Comparison of ENCODE assay signal across 21 mouse cellular contexts in the genomic region with DNA sequence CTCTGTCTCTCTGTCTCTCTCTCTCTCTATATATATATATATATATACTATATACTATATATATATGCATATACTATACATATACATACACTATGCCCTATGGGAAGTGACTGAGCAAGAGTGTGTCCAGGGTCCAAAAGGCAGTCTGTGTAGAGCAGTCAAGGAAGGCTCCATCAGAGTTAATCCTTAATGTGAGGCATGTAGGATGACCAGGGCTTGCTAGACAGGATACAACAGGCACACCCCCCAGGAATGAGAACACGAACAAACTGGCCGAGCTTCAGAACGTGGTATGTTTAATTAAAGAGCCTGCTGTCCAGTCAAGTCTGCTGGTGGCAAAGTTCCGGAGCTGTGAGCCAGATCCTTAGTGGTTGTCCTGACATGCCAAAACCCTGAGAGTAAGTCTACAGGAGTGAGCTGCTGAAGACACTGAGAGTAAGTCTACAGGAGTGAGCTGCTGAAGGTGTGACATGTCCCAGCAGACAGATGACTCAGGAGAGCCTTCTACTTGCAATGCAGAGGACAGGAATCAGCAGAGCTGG. TPM values are rescaled to one million over a fixed set of nuclear protein-coding genes. Genes with fewer than 3 reads are reported as not detected.
DNase-seq lines count a peak whose midpoint lies in the region; ATAC-seq and TF ChIP-seq lines count a peak whose summit lies in the region.
"Had no signal": no experiment of that assay in that cellular context is flagged by ENCODE, and none has a peak within 500 bp of the region (broad histone marks: within the 10 kb centered on the region; RNA-seq: fewer than 3 reads in every experiment).

No protein-coding gene starts in this region.

- no peak overlapping the region for H3K4me2 ChIP-seq in hindbrain, embryonic 12.5 days (replicated peaks)
- H3K4me2 ChIP-seq: embryonic facial prominence, embryonic 12.5 days; forebrain, embryonic 12.5 days; heart, embryonic 12.5 days had no signal

- WGBS in heart, adult 2 months, result 75% methylated on average over 4 of the region's 4 CpGs
- 93% methylated on average over 4 of the region's 4 CpGs for WGBS in thymus, adult 2 months
- 95% methylated on average over 4 of the region's 4 CpGs for WGBS in hindbrain, embryonic 12.5 days

- TF ChIP-seq CTCF in heart, adult 2 months (IDR thresholded peaks at IDR 0.05), result peak; percentile 35
- no peak for TF ChIP-seq CTCF in thymus, adult 2 months (IDR thresholded peaks at IDR 0.05; ENCODE audit: borderline replicate concordance, control insufficient read depth, extremely low read depth, insufficient read depth, low read length, poor library complexity)

- H3K79me2 ChIP-seq in heart, adult 2 months (replicated peaks; ENCODE audit: control insufficient read depth, insufficient read depth, low read length), result no peaks in the 10 kb centered on the region

- no peak overlapping the region for H3K9ac ChIP-seq in heart, adult 2 months (ENCODE audit: low read depth, low read length)
- no peak overlapping the region for H3K9ac ChIP-seq in hindbrain, embryonic 12.5 days
- H3K9ac ChIP-seq: embryonic facial prominence, embryonic 12.5 days; forebrain, embryonic 12.5 days; heart, embryonic 12.5 days had no signal

- H3K4me3 ChIP-seq in heart, adult 2 months, result no peak overlapping the region
- H3K4me3 ChIP-seq in thymus, adult 2 months (ENCODE audit: control insufficient read depth, insufficient read depth, low read length), result no peak overlapping the region
- no peak overlapping the region for H3K4me3 ChIP-seq in hindbrain, embryonic 12.5 days
- H3K4me3 ChIP-seq: embryonic facial prominence, embryonic 12.5 days; forebrain, embryonic 12.5 days; heart, embryonic 12.5 days had no signal

- no peaks in the 10 kb centered on the region for H3K4me1 ChIP-seq in heart, adult 2 months (ENCODE audit: control insufficient read depth, insufficient read depth, low read length)
- no peaks in the 10 kb centered on the region for H3K4me1 ChIP-seq in thymus, adult 2 months (replicated peaks; ENCODE audit: control insufficient read depth, insufficient read depth, low read length)
- no peaks in the 10 kb centered on the region for H3K4me1 ChIP-seq in hindbrain, embryonic 12.5 days
- H3K4me1 ChIP-seq: embryonic facial prominence, embryonic 12.5 days; forebrain, embryonic 12.5 days; heart, embryonic 12.5 days had no signal

- no peak for TF ChIP-seq POLR2A in heart, adult 2 months (IDR thresholded peaks at IDR 0.05; ENCODE audit: insufficient read depth, low read depth, low read length)
- TF ChIP-seq POLR2A in thymus, adult 2 months (IDR thresholded peaks at IDR 0.05; ENCODE audit: control insufficient read depth, extremely low read depth, insufficient read depth, low read length, poor library complexity), result no peak

- peak; percentile 38 for DNase-seq in cerebellum, postnatal 14 days
- no peak for DNase-seq in cerebellum, adult 18-20 months
- no peak for DNase-seq in heart, adult 2 months
- DNase-seq in heart, postnatal 14 days, result no peak
- DNase-seq in urinary bladder, postnatal 14 days (ENCODE audit: low spot score), result peak; percentile 33
- DNase-seq in urinary bladder, adult 2 months (ENCODE audit: low spot score), result no peak
- no peak for DNase-seq in thymus, adult 2 months
- DNase-seq: adrenal gland, postnatal 14 days; cerebellum, adult 9-10 months; embryo, embryonic 11 days; gastrocnemius, postnatal 10 days; heart, postnatal 36 days had no signal

- no peak for ATAC-seq in hindbrain, embryonic 12.5 days (ENCODE audit: low FRiP score)
- ATAC-seq: activated CD4-positive, CD25-positive, alpha-beta regulatory T cell, adult 4 months; forebrain, embryonic 16.5 days; hindbrain, embryonic 16.5 days; inflammation-experienced regulatory T-cells, adult 6 months; intestine, postnatal 0 days had no signal

- no peak overlapping the region for H3K27ac ChIP-seq in heart, adult 2 months
- no peak overlapping the region for H3K27ac ChIP-seq in thymus, adult 2 months (ENCODE audit: control insufficient read depth, insufficient read depth, low read length)
- no peak overlapping the region for H3K27ac ChIP-seq in hindbrain, embryonic 12.5 days
- H3K27ac ChIP-seq: embryonic facial prominence, embryonic 12.5 days; forebrain, embryonic 12.5 days had no signal

- intact Hi-C loops in heart, adult 2 months (cut with DNase I), result no loop called here
- intact Hi-C loops in heart, postnatal 14 days (cut with DNase I), result no loop called here

- H3K27me3 ChIP-seq in heart, adult 2 months (ENCODE audit: control insufficient read depth, insufficient read depth, low read length), result no peaks in the 10 kb centered on the region
- H3K27me3 ChIP-seq in thymus, adult 2 months (ENCODE audit: control insufficient read depth, insufficient read depth, low read length), result no peaks in the 10 kb centered on the region
- no peaks in the 10 kb centered on the region for H3K27me3 ChIP-seq in hindbrain, embryonic 12.5 days
- H3K27me3 ChIP-seq: embryonic facial prominence, embryonic 12.5 days; forebrain, embryonic 12.5 days; heart, embryonic 12.5 days had no signal

- H3K9me3 ChIP-seq in hindbrain, embryonic 12.5 days (replicated peaks), result no peaks in the 10 kb centered on the region
- H3K9me3 ChIP-seq: embryonic facial prominence, embryonic 12.5 days; forebrain, embryonic 12.5 days; heart, embryonic 12.5 days had no signal

- no peaks in the 10 kb centered on the region for H3K36me3 ChIP-seq in heart, adult 2 months (ENCODE audit: control insufficient read depth, insufficient read depth, low read length)
- H3K36me3 ChIP-seq in thymus, adult 2 months (ENCODE audit: control insufficient read depth, insufficient read depth, low read length), result peaks cover 64% of the 10 kb centered on the region
- peaks cover 73% of the 10 kb centered on the region for H3K36me3 ChIP-seq in hindbrain, embryonic 12.5 days

- no peak for TF ChIP-seq EP300 in heart, adult 2 months (IDR thresholded peaks at IDR 0.05; ENCODE audit: insufficient read depth, low read depth, low read length)

RNA-seq across cellular contexts. Expression of a gene that starts 18.6 kb away (rescaled TPM):
- 10 to 100 TPM in 1 of 2 experiments, 1 to 10 TPM in 1; 9.6 to 10.3 TPM for total RNA-seq in heart, adult 2 months (2021)
- 2.5 and 2.7 TPM in 2 replicates for polyA plus RNA-seq in heart, adult 2 months (2012; rRNA removed)
- total RNA-seq in heart, postnatal 14 days (2021), result 10 to 100 TPM in 1 of 2 experiments, 1 to 10 TPM in 1; 9.1 to 10.4 TPM
- polyA plus RNA-seq in urinary bladder, adult 2 months (2012; rRNA removed), result 7.0 and 7.8 TPM in 2 replicates
- 3.0 and 3.2 TPM in 2 replicates for polyA plus RNA-seq in thymus, adult 2 months (2012; rRNA removed)
- 6.6 and 7.8 TPM in 2 replicates for polyA plus RNA-seq in hindbrain, embryonic 12.5 days (2016; fragmentation: Nextera tagmentation; extraction: Ambion mirVana)

RNA-seq across cellular contexts. Expression of a gene that starts 28.9 kb away (rescaled TPM):
- total RNA-seq in heart, adult 2 months (2021), result 1 to 10 TPM; 1.8 to 2.0 TPM
- 1.6 and 2.6 TPM in 2 replicates for polyA plus RNA-seq in heart, adult 2 months (2012; rRNA removed)
- total RNA-seq in heart, postnatal 14 days (2021), result 1 to 10 TPM; 3.4 to 3.9 TPM
- 7.2 and 8.2 TPM in 2 replicates for polyA plus RNA-seq in urinary bladder, adult 2 months (2012; rRNA removed)
- polyA plus RNA-seq in thymus, adult 2 months (2012; rRNA removed), result 9.4 and 13.1 TPM in 2 replicates
- polyA plus RNA-seq in hindbrain, embryonic 12.5 days (2016; fragmentation: Nextera tagmentation; extraction: Ambion mirVana), result 15.8 and 16.5 TPM in 2 replicates

Comparison
In these comparisons a context has a peak if more than half of its experiments do, and no peak if none do; other contexts are left out.
1. DNase-seq: peak in cerebellum, postnatal 14 days (2 of 2) and urinary bladder, postnatal 14 days (single experiment); none in cerebellum, adult 18-20 months (0 of 2), heart, adult 2 months (0 of 2), heart, postnatal 14 days (0 of 2), urinary bladder, adult 2 months (single experiment) and thymus, adult 2 months (single experiment).